Mouse (Mus musculus) intestine, embryonic 14.5 days (tissue): Measurements from ENCODE around the gene Fgf14. TPM values are rescaled to one million over a fixed set of nuclear protein-coding genes. Genes with fewer than 3 reads are reported as not detected.
A peak's percentile ranks its signal among the peaks of the same experiment; 100 is the strongest.

Source experiments
- ATAC-seq: fragments of 200-750 bp; cut with Nextera tagmentation; replicated peaks from 2 replicates; pipeline ENCODE4 v1.8.0; 2017; ENCODE audit warnings: low read depth, moderate number of reproducible peaks, moderate TSS enrichment, moderate library complexity; ENCODE audit not compliant: low FRiP score, low TSS enrichment
- DNase-seq: peaks from one replicate; pipeline ENCODE4 v3.0.0-alpha.2; 2018; ENCODE audit warnings: low spot score
- H3K27ac ChIP-seq: fragments of 300-500 bp; sonication (generic); 2 replicates; pipeline ENCODE4 v1.5.1; 2014; ENCODE audit warnings: low read depth, mild to moderate bottlenecking, control low read depth
- H3K27me3 ChIP-seq: fragments of 300-500 bp; sonication (generic); replicated peaks from 2 replicates; pipeline ENCODE4 v1.6.1; 2014; ENCODE audit warnings: low read length, control low read depth; ENCODE audit not compliant: control insufficient read depth, insufficient read depth
- H3K36me3 ChIP-seq: fragments of 300-500 bp; sonication (generic); 2 replicates; pipeline ENCODE4 v1.6.1; 2014; ENCODE audit warnings: low read length, control low read depth; ENCODE audit not compliant: control insufficient read depth, insufficient read depth
- H3K4me1 ChIP-seq: fragments of 300-500 bp; sonication (generic); replicated peaks from 2 replicates; pipeline ENCODE4 v1.6.1; 2014; ENCODE audit warnings: low read length, control low read depth, mixed read lengths; ENCODE audit not compliant: control insufficient read depth, insufficient read depth
- H3K4me2 ChIP-seq: fragments of 300-500 bp; sonication (generic); 2 replicates; pipeline ENCODE4 v1.6.1; 2014; ENCODE audit warnings: low read length
- H3K4me3 ChIP-seq: fragments of 300-500 bp; sonication (generic); 2 replicates; pipeline ENCODE4 v1.5.1; 2014; ENCODE audit warnings: low read depth, low read length, control low read depth, mixed read lengths
- H3K9ac ChIP-seq: fragments of 300-500 bp; sonication (generic); 2 replicates; pipeline ENCODE4 v1.6.1; 2014; ENCODE audit warnings: mild to moderate bottlenecking, low read length
- H3K9me3 ChIP-seq: fragments of 300-500 bp; sonication (generic); 2 replicates; pipeline ENCODE4 v1.6.1; 2016; ENCODE audit warnings: low read length, control low read depth; ENCODE audit not compliant: control insufficient read depth
- WGBS: fragments of 180-500 bp; shearing (Covaris S2); extraction: QIAGEN DNeasy Blood & Tissue Kit; methylation state at CpG from one replicate; pipeline ENCODE4 v1.1.7; 2014; 5-methylcytosine and 5-hydroxymethylcytosine counted together
- polyA plus RNA-seq: library from polyadenylated mRNA; unstranded; fragments of >200 nt; fragmentation: Nextera tagmentation; extraction: Ambion mirVana; gene quantifications from 2 replicates; pipeline ENCODE4 v1.2.1, GENCODE M21; 2014

The Fgf14 gene
- polyA plus RNA-seq, 1 experiment from 2014 or later = 0.65 TPM

- peaks cover 35% of the 10 kb centered on the region for H3K27me3 ChIP-seq
- 4% methylated on average over 13 of the region's 15 CpGs for WGBS
- ATAC-seq (0 out of 2 replicates have a peak, but pooled peaks have one; percentile 23), DNase-seq (no peak)
- H3K4me3 ChIP-seq = peak overlapping the region; percentile 20; the same call in 1 of the 2 replicates
- H3K4me1 ChIP-seq = no peaks in the 10 kb centered on the region
- H3K9me3 ChIP-seq = no peaks in the 10 kb centered on the region
- no peaks in the 10 kb centered on the region for H3K36me3 ChIP-seq
- peak overlapping the region; percentile 49 for H3K4me2 ChIP-seq
- H3K9ac ChIP-seq = no peak overlapping the region
- H3K27ac ChIP-seq = no peak overlapping the region
Measured at GRCm38 (mm10) chr14:124192815-124193142, 484.1 kb downstream of the Fgf14 start.

- no peak overlapping the region for H3K27ac ChIP-seq
- DNase-seq = peak; percentile 66
- peak overlapping the region; percentile 49 for H3K4me2 ChIP-seq
- no peak overlapping the region for H3K9ac ChIP-seq
- H3K36me3 ChIP-seq = no peaks in the 10 kb centered on the region
- peaks cover 35% of the 10 kb centered on the region for H3K27me3 ChIP-seq
- peak overlapping the region; percentile 20 for H3K4me3 ChIP-seq
- 2% methylated on average over 42 of the region's 42 CpGs for WGBS
- no peaks in the 10 kb centered on the region for H3K9me3 ChIP-seq
- ATAC-seq = peak; percentile 78; the same call in 1 of the 2 replicates
- no peaks in the 10 kb centered on the region for H3K4me1 ChIP-seq
Measured at GRCm38 (mm10) chr14:124191913-124192814, 484.8 kb downstream of the Fgf14 start.

- 92% methylated on average over 1 of the region's 1 CpGs for WGBS
- Histone ChIP-seq H3K36me3 (no peaks in the 10 kb centered on the region), H3K4me2 (no peak overlapping the region), H3K27me3 (no peaks in the 10 kb centered on the region), H3K4me1 (no peaks in the 10 kb centered on the region), H3K9me3 (no peaks in the 10 kb centered on the region), H3K4me3 (no peak overlapping the region), H3K27ac (no peak overlapping the region), H3K9ac (no peak overlapping the region)
- ATAC-seq = no peak
- no peak for DNase-seq
Measured at GRCm38 (mm10) chr14:124180265-124180664, 496.7 kb downstream of the Fgf14 start.

- no peaks in the 10 kb centered on the region for H3K4me1 ChIP-seq
- DNase-seq = no peak
- WGBS = 86% methylated on average over 1 of the region's 1 CpGs
- no peak overlapping the region for H3K9ac ChIP-seq
- H3K36me3 ChIP-seq = no peaks in the 10 kb centered on the region
- no peaks in the 10 kb centered on the region for H3K27me3 ChIP-seq
- no peak overlapping the region for H3K27ac ChIP-seq
- no peak overlapping the region for H3K4me2 ChIP-seq
- H3K4me3 ChIP-seq = no peak overlapping the region
- ATAC-seq = no peak
- no peaks in the 10 kb centered on the region for H3K9me3 ChIP-seq
Measured at GRCm38 (mm10) chr14:124174111-124174510, 502.8 kb downstream of the Fgf14 start.

- ATAC-seq (no peak), DNase-seq (no peak)
- H3K27ac ChIP-seq = no peak overlapping the region
- WGBS = 73% methylated on average over 1 of the region's 1 CpGs
- no peak overlapping the region for H3K4me2 ChIP-seq
- H3K9me3 ChIP-seq = no peaks in the 10 kb centered on the region
- H3K27me3 ChIP-seq = no peaks in the 10 kb centered on the region
- no peaks in the 10 kb centered on the region for H3K4me1 ChIP-seq
- H3K9ac ChIP-seq = no peak overlapping the region
- H3K4me3 ChIP-seq = no peak overlapping the region
- H3K36me3 ChIP-seq = no peaks in the 10 kb centered on the region
Measured at GRCm38 (mm10) chr14:124163618-124164185, 513.2 kb downstream of the Fgf14 start.

GRCm38 (mm10) chr14:124147378-124147777 is 529.5 kb downstream of the Fgf14 start:
- H3K9me3 ChIP-seq = no peaks in the 10 kb centered on the region
- H3K4me1 ChIP-seq = no peaks in the 10 kb centered on the region
- H3K36me3 ChIP-seq = no peaks in the 10 kb centered on the region
- no peak overlapping the region for H3K9ac ChIP-seq
- no peak overlapping the region for H3K4me2 ChIP-seq
- no peak overlapping the region for H3K4me3 ChIP-seq
- no peaks in the 10 kb centered on the region for H3K27me3 ChIP-seq
- ATAC-seq (no peak), DNase-seq (no peak)
- no peak overlapping the region for H3K27ac ChIP-seq

GRCm38 (mm10) chr14:124107205-124107873 is 569.6 kb downstream of the Fgf14 start:
- Histone ChIP-seq H3K9me3 (no peaks in the 10 kb centered on the region), H3K36me3 (no peaks in the 10 kb centered on the region), H3K27me3 (no peaks in the 10 kb centered on the region), H3K27ac (no peak overlapping the region), H3K4me1 (no peaks in the 10 kb centered on the region), H3K4me3 (no peak overlapping the region), H3K4me2 (no peak overlapping the region), H3K9ac (no peak overlapping the region)
- WGBS = 65% methylated on average over 1 of the region's 1 CpGs
- ATAC-seq = peak; percentile 27; the same call in 1 of the 2 replicates
- no peak for DNase-seq

- no peak overlapping the region for H3K9ac ChIP-seq
- H3K36me3 ChIP-seq = no peaks in the 10 kb centered on the region
- H3K4me3 ChIP-seq = no peak overlapping the region
- no peaks in the 10 kb centered on the region for H3K4me1 ChIP-seq
- H3K4me2 ChIP-seq = no peak overlapping the region
- H3K9me3 ChIP-seq = no peaks in the 10 kb centered on the region
- no peaks in the 10 kb centered on the region for H3K27me3 ChIP-seq
- H3K27ac ChIP-seq = no peak overlapping the region
- ATAC-seq (no peak), DNase-seq (no peak)
Measured at GRCm38 (mm10) chr14:124083126-124083525, 593.8 kb downstream of the Fgf14 start.
